Mouse (Mus musculus) limb, embryonic 14.5 days (tissue): ENCODE data around the gene Klhl36. TPM values are rescaled to one million over a fixed set of nuclear protein-coding genes. Genes with fewer than 3 reads are reported as not detected.

Experiments
- ATAC-seq: fragments of 200-750 bp; cut with Nextera tagmentation; 2 replicates; pipeline ENCODE4 v1.8.0; 2017; ENCODE audit warnings: low read depth, moderate number of reproducible peaks, moderate TSS enrichment; ENCODE audit not compliant: low FRiP score
- DNase-seq: peaks from one replicate; pipeline ENCODE4 v3.0.0-alpha.2; 2015; ENCODE audit warnings: low spot score
- H3K27ac ChIP-seq: fragments of 300-500 bp; sonication (generic); replicated peaks from 2 replicates; pipeline ENCODE4 v1.5.1; 2014; ENCODE audit warnings: low read depth, mild to moderate bottlenecking, low read length, moderate library complexity, mixed read lengths
- H3K27me3 ChIP-seq: fragments of 300-500 bp; sonication (generic); 2 replicates; pipeline ENCODE4 v1.6.1; 2014; ENCODE audit warnings: low read length, mixed read lengths; ENCODE audit not compliant: control insufficient read depth, insufficient read depth
- H3K36me3 ChIP-seq: fragments of 300-500 bp; sonication (generic); 2 replicates; pipeline ENCODE4 v1.6.1; 2014; ENCODE audit warnings: mild to moderate bottlenecking, low read length, moderate library complexity, mixed read lengths; ENCODE audit not compliant: control insufficient read depth, insufficient read depth
- H3K4me1 ChIP-seq: fragments of 300-500 bp; sonication (generic); 2 replicates; pipeline ENCODE4 v1.6.1; 2014; ENCODE audit warnings: antibody characterized with exemption, low read length, mixed read lengths; ENCODE audit not compliant: control insufficient read depth, insufficient read depth
- H3K4me2 ChIP-seq: fragments of 300-500 bp; sonication (generic); replicated peaks from 2 replicates; pipeline ENCODE4 v1.6.1; 2014; ENCODE audit warnings: low read depth, mild to moderate bottlenecking, low read length, moderate library complexity; ENCODE audit not compliant: severe bottlenecking
- H3K4me3 ChIP-seq: fragments of 300-500 bp; sonication (generic); replicated peaks from 2 replicates; pipeline ENCODE4 v1.5.1; 2014; ENCODE audit warnings: low read length
- H3K9ac ChIP-seq: fragments of 300-500 bp; sonication (generic); 2 replicates; pipeline ENCODE4 v1.6.1; 2014; ENCODE audit warnings: mild to moderate bottlenecking, low read depth, low read length, moderate library complexity; ENCODE audit not compliant: severe bottlenecking
- H3K9me3 ChIP-seq: fragments of 300-500 bp; sonication (generic); 2 replicates; pipeline ENCODE4 v1.6.1; 2016; ENCODE audit warnings: low read length; ENCODE audit not compliant: control insufficient read depth
- POLR2A ChIP-seq: fragments of 200-500 bp; IDR thresholded peaks from 2 replicates; pipeline ENCODE4 v1.8.0; 2012; ENCODE audit warnings: inconsistent platforms, mild to moderate bottlenecking, moderate library complexity, borderline replicate concordance; ENCODE audit not compliant: insufficient read depth, insufficient read length; ENCODE audit errors: extremely low read depth
- WGBS: fragments of 180-500 bp; shearing (Covaris S2); extraction: QIAGEN DNeasy Blood & Tissue Kit; methylation state at CpG from one replicate; pipeline ENCODE4 v1.1.7; 2014; 5-methylcytosine and 5-hydroxymethylcytosine counted together
- polyA plus RNA-seq, 2 experiments: library from polyadenylated mRNA; depleted of rRNA in 1 of 2; stranded (reverse) in 1 of 2; unstranded in 1 of 2; fragments of >200 nt; fragmentation: Nextera tagmentation in 1 of 2; extraction: Ambion mirVana in 1 of 2; gene quantifications; 2 replicates each; pipeline versions ENCODE4 v1.2.1 to v1.2.3; 2012 to 2014

Gene Klhl36
- polyA plus RNA-seq, 2 experiments = 9.1 to 12.1 TPM

GRCm38 (mm10) chr8:119925428-119925827 is 63.4 kb downstream of the Klhl36 start:
- H3K9me3 ChIP-seq = no peaks in the 10 kb centered on the region
- no peak overlapping the region for H3K4me3 ChIP-seq
- H3K4me2 ChIP-seq = no peak overlapping the region
- no peaks in the 10 kb centered on the region for H3K27me3 ChIP-seq
- no peak for TF ChIP-seq POLR2A
- WGBS = 95% methylated on average over 4 of the region's 4 CpGs
- no peaks in the 10 kb centered on the region; the same call in 1 of the 2 replicates for H3K4me1 ChIP-seq
- no peak overlapping the region for H3K9ac ChIP-seq
- 0 out of 2 replicates have a peak, but pooled peaks cover 2% of the 10 kb centered on the region for H3K36me3 ChIP-seq
- H3K27ac ChIP-seq = no peak overlapping the region
- no peak for ATAC-seq
- DNase-seq = no peak

- H3K9me3 ChIP-seq = no peaks in the 10 kb centered on the region
- 0 out of 2 replicates have a peak, but pooled peaks cover 2% of the 10 kb centered on the region for H3K36me3 ChIP-seq
- WGBS = 80% methylated on average over 2 of the region's 2 CpGs
- H3K9ac ChIP-seq = no peak overlapping the region
- H3K27ac ChIP-seq = no peak overlapping the region
- ATAC-seq (no peak), DNase-seq (no peak)
- no peaks in the 10 kb centered on the region for H3K27me3 ChIP-seq
- TF ChIP-seq POLR2A = no peak
- H3K4me1 ChIP-seq = no peaks in the 10 kb centered on the region; the same call in 1 of the 2 replicates
- no peak overlapping the region for H3K4me2 ChIP-seq
- no peak overlapping the region for H3K4me3 ChIP-seq
Measured at GRCm38 (mm10) chr8:119926474-119926873, 64.4 kb downstream of the Klhl36 start.

Other genes starting within 250 kb of the Klhl36 start
- 0.38 and 0.41 TPM in 2 replicates for gene Adad2, start 249.5 kb upstream of the Klhl36 start, polyA plus RNA-seq (2012; rRNA removed)
- gene Adad2, start 249.5 kb upstream of the Klhl36 start, polyA plus RNA-seq (2014; fragmentation: Nextera tagmentation; extraction: Ambion mirVana) = 0.10 TPM in 1 of 2 replicates, not detected in the other
- 0.11 and 0.13 TPM in 2 replicates for gene Kcng4, start 226.6 kb upstream of the Klhl36 start, polyA plus RNA-seq (2012; rRNA removed)
- gene Kcng4, start 226.6 kb upstream of the Klhl36 start, polyA plus RNA-seq (2014; fragmentation: Nextera tagmentation; extraction: Ambion mirVana) = 0.12 and 0.14 TPM in 2 replicates
- gene Wfdc1, start 195.9 kb upstream of the Klhl36 start, polyA plus RNA-seq (2012; rRNA removed) = 0.91 and 0.93 TPM in 2 replicates
- 0.33 and 0.80 TPM in 2 replicates for gene Wfdc1, start 195.9 kb upstream of the Klhl36 start, polyA plus RNA-seq (2014; fragmentation: Nextera tagmentation; extraction: Ambion mirVana)
- gene Atp2c2, start 162.3 kb upstream of the Klhl36 start, polyA plus RNA-seq (2012; rRNA removed) = 2.1 and 3.1 TPM in 2 replicates
- gene Atp2c2, start 162.3 kb upstream of the Klhl36 start, polyA plus RNA-seq (2014; fragmentation: Nextera tagmentation; extraction: Ambion mirVana) = 2.3 and 2.6 TPM in 2 replicates
- 10.6 and 11.7 TPM in 2 replicates for gene Tldc1, start 83.8 kb upstream of the Klhl36 start, polyA plus RNA-seq (2012; rRNA removed)
- gene Tldc1, start 83.8 kb upstream of the Klhl36 start, polyA plus RNA-seq (2014; fragmentation: Nextera tagmentation; extraction: Ambion mirVana) = 5.1 and 6.7 TPM in 2 replicates
- 147 and 196 TPM in 2 replicates for gene Cotl1, start 21.7 kb upstream of the Klhl36 start, polyA plus RNA-seq (2012; rRNA removed)
- gene Cotl1, start 21.7 kb upstream of the Klhl36 start, polyA plus RNA-seq (2014; fragmentation: Nextera tagmentation; extraction: Ambion mirVana) = 212 and 247 TPM in 2 replicates
- 126 and 131 TPM in 2 replicates for gene Usp10, start 48.1 kb downstream of the Klhl36 start, polyA plus RNA-seq (2012; rRNA removed)
- 95.9 and 109 TPM in 2 replicates for gene Usp10, start 48.1 kb downstream of the Klhl36 start, polyA plus RNA-seq (2014; fragmentation: Nextera tagmentation; extraction: Ambion mirVana)
- gene Gm20388, start 48.6 kb downstream of the Klhl36 start, polyA plus RNA-seq (2012; rRNA removed) = 49.9 and 63.3 TPM in 2 replicates
- gene Gm20388, start 48.6 kb downstream of the Klhl36 start, polyA plus RNA-seq (2014; fragmentation: Nextera tagmentation; extraction: Ambion mirVana) = 1.9 TPM in 1 of 2 replicates, not detected in the other
- gene Crispld2, start 130.2 kb downstream of the Klhl36 start, polyA plus RNA-seq (2012; rRNA removed) = 7.5 and 8.6 TPM in 2 replicates
- gene Crispld2, start 130.2 kb downstream of the Klhl36 start, polyA plus RNA-seq (2014; fragmentation: Nextera tagmentation; extraction: Ambion mirVana) = 3.9 and 4.5 TPM in 2 replicates
- gene Zdhhc7, start 239.2 kb downstream of the Klhl36 start, polyA plus RNA-seq (2012; rRNA removed) = 38.2 and 44.8 TPM in 2 replicates
- 29.7 and 33.1 TPM in 2 replicates for gene Zdhhc7, start 239.2 kb downstream of the Klhl36 start, polyA plus RNA-seq (2014; fragmentation: Nextera tagmentation; extraction: Ambion mirVana)